Mouse (Mus musculus) MEL (cell line): ENCODE data around the gene Rhobtb3. TPM values are rescaled to one million over a fixed set of nuclear protein-coding genes. Genes with fewer than 3 reads are reported as not detected.

Source experiments
- DNase-seq: peaks from one replicate; pipeline ENCODE4 v3.0.0; 2011; ENCODE audit warnings: low read depth, low spot score
- H3K27ac ChIP-seq: 2 replicates; pipeline ENCODE4 v1.5.1; 2012; ENCODE audit warnings: low read depth, mild to moderate bottlenecking, control low read depth, low read length, moderate library complexity; ENCODE audit not compliant: control insufficient read depth
- H3K27me3 ChIP-seq, 2 experiments: fragments of 150-350 bp in 1 of 2; sonication (generic) in 1 of 2; 2 replicates each; pipeline ENCODE4 v1.6.1; 2012; ENCODE audit warnings: low read length in 2 of 2, mild to moderate bottlenecking in 2 of 2, improper control_type of control experiment in 1 of 2, moderate library complexity in 1 of 2; ENCODE audit not compliant: insufficient read depth in 2 of 2, control insufficient read depth in 1 of 2
- H3K36me3 ChIP-seq, 2 experiments: 2 replicates each; pipeline ENCODE4 v1.6.1; 2012 to 2014; ENCODE audit warnings: low read length in 2 of 2, improper control_type of control experiment in 1 of 2, inconsistent platforms in 1 of 2, mild to moderate bottlenecking in 1 of 2; ENCODE audit not compliant: insufficient read depth in 2 of 2, control insufficient read depth in 1 of 2
- H3K4me1 ChIP-seq, 2 experiments: fragments of 150-350 bp in 1 of 2; sonication (generic) in 1 of 2; 2 replicates each; pipeline ENCODE4 v1.6.1; 2012; ENCODE audit warnings: low read length in 2 of 2, improper control_type of control experiment in 1 of 2, mild to moderate bottlenecking in 1 of 2; ENCODE audit not compliant: insufficient read depth in 2 of 2, control insufficient read depth in 1 of 2
- H3K4me3 ChIP-seq, 2 experiments: fragments of 150-350 bp in 1 of 2; sonication (generic) in 1 of 2; 2 replicates each; pipeline ENCODE4 v1.5.1; 2012; ENCODE audit warnings: low read depth in 2 of 2, low read length in 2 of 2, mild to moderate bottlenecking in 2 of 2, moderate library complexity in 2 of 2, control low read depth in 1 of 2, improper control_type of control experiment in 1 of 2; ENCODE audit not compliant: control insufficient read depth in 1 of 2, insufficient read depth in 1 of 2
- H3K79me2 ChIP-seq: 2 replicates; pipeline ENCODE4 v1.6.1; 2012; ENCODE audit warnings: mild to moderate bottlenecking, low read length, moderate library complexity; ENCODE audit not compliant: control insufficient read depth, poor library complexity, insufficient read depth
- H3K9ac ChIP-seq: 2 replicates; pipeline ENCODE4 v1.6.1; 2012; ENCODE audit warnings: low read depth, mild to moderate bottlenecking, control low read depth, low read length, moderate library complexity; ENCODE audit not compliant: control insufficient read depth, poor library complexity, severe bottlenecking
- H3K9me3 ChIP-seq: fragments of 150-350 bp; sonication (generic); replicated peaks from 2 replicates; pipeline ENCODE4 v1.6.1; 2012; ENCODE audit warnings: mild to moderate bottlenecking, low read length, improper control_type of control experiment, moderate library complexity; ENCODE audit not compliant: insufficient read depth
- BHLHE40 ChIP-seq: IDR thresholded peaks from 2 replicates; pipeline ENCODE4 v1.6.1; 2012; ENCODE audit warnings: low read depth, mild to moderate bottlenecking, inconsistent platforms, low read length, improper control_type of control experiment, borderline replicate concordance
- CHD1 ChIP-seq: IDR thresholded peaks from 2 replicates; pipeline ENCODE4 v1.6.1; 2012; ENCODE audit warnings: low read depth, mild to moderate bottlenecking, inconsistent platforms, low read length, improper control_type of control experiment
- CTCF ChIP-seq, 3 experiments: IDR thresholded peaks in 2 of 3; conservative IDR thresholded peaks in 1 of 3; 2 replicates each; pipeline ENCODE4 v1.5.1; 2011 to 2012; ENCODE audit warnings: low read length in 3 of 3, low read depth in 2 of 3, mild to moderate bottlenecking in 2 of 3, improper control_type of control experiment in 1 of 3, inconsistent platforms in 1 of 3, mixed read lengths in 1 of 3, moderate library complexity in 1 of 3; ENCODE audit not compliant: control insufficient read depth in 1 of 3, insufficient read depth in 1 of 3, poor library complexity in 1 of 3, severe bottlenecking in 1 of 3
- EP300 ChIP-seq, 2 experiments: IDR thresholded peaks; 2 replicates each; pipeline ENCODE4 v1.6.1; 2011; ENCODE audit warnings: improper control_type of control experiment in 2 of 2, low read length in 2 of 2, low read depth in 1 of 2, mild to moderate bottlenecking in 1 of 2
- ETS1 ChIP-seq: IDR thresholded peaks from 2 replicates; pipeline ENCODE4 v1.6.1; 2012; ENCODE audit warnings: low read depth, mild to moderate bottlenecking, inconsistent platforms, low read length, improper control_type of control experiment, moderate library complexity
- GABPA ChIP-seq: IDR thresholded peaks from 2 replicates; pipeline ENCODE4 v1.6.1; 2012; ENCODE audit warnings: low read depth, mild to moderate bottlenecking, inconsistent platforms, low read length, improper control_type of control experiment, moderate library complexity
- GATA1 ChIP-seq: IDR thresholded peaks from 2 replicates; pipeline ENCODE4 v1.6.1; 2011; ENCODE audit warnings: low read depth, low read length, improper control_type of control experiment
- HCFC1 ChIP-seq: IDR thresholded peaks from 2 replicates; pipeline ENCODE4 v1.6.1; 2012; ENCODE audit warnings: low read depth, mild to moderate bottlenecking, inconsistent platforms, low read length, improper control_type of control experiment, moderate library complexity
- MAFK ChIP-seq: IDR thresholded peaks from 2 replicates; pipeline ENCODE4 v1.6.1; 2011; ENCODE audit warnings: low read depth, mild to moderate bottlenecking, low read length, improper control_type of control experiment, borderline replicate concordance
- MAZ ChIP-seq: IDR thresholded peaks from 2 replicates; pipeline ENCODE4 v1.6.1; 2012; ENCODE audit warnings: low read depth, mild to moderate bottlenecking, inconsistent platforms, low read length, improper control_type of control experiment
- MEF2A ChIP-seq: IDR thresholded peaks from 2 replicates; pipeline ENCODE4 v1.6.1; 2014; ENCODE audit warnings: low read depth, mild to moderate bottlenecking, inconsistent platforms, low read length, improper control_type of control experiment; ENCODE audit not compliant: poor library complexity, insufficient replicate concordance, severe bottlenecking; ENCODE audit errors: extremely low read depth
- MXI1 ChIP-seq: IDR thresholded peaks from 2 replicates; pipeline ENCODE4 v1.6.1; 2011; ENCODE audit warnings: mild to moderate bottlenecking, low read depth, low read length, improper control_type of control experiment
- MYB ChIP-seq: IDR thresholded peaks from 2 replicates; pipeline ENCODE4 v1.6.1; 2011; ENCODE audit warnings: mild to moderate bottlenecking, low read depth, low read length, improper control_type of control experiment
- NELFE ChIP-seq: IDR thresholded peaks from 2 replicates; pipeline ENCODE4 v1.6.1; 2011; ENCODE audit warnings: low read depth, low read length, improper control_type of control experiment
- POLR2A ChIP-seq, 2 experiments: IDR thresholded peaks; 2 replicates each; pipeline ENCODE4 v1.6.1; 2011 to 2012; ENCODE audit warnings: low read length in 2 of 2, mild to moderate bottlenecking in 2 of 2, control low read depth in 1 of 2, improper control_type of control experiment in 1 of 2, low read depth in 1 of 2, moderate library complexity in 1 of 2; ENCODE audit not compliant: control insufficient read depth in 1 of 2, insufficient read depth in 1 of 2, poor library complexity in 1 of 2
- POLR2AphosphoS5 ChIP-seq: IDR thresholded peaks from 2 replicates; pipeline ENCODE4 v1.6.1; 2012; ENCODE audit warnings: low read depth, borderline replicate concordance, mild to moderate bottlenecking, inconsistent platforms, low read length, moderate library complexity, mixed read lengths
- RAD21 ChIP-seq: IDR thresholded peaks from 2 replicates; pipeline ENCODE4 v1.6.1; 2011; ENCODE audit warnings: mild to moderate bottlenecking, low read depth, low read length, improper control_type of control experiment
- RCOR1 ChIP-seq: IDR thresholded peaks from 2 replicates; pipeline ENCODE4 v1.6.1; 2012; ENCODE audit warnings: low read depth, mild to moderate bottlenecking, inconsistent platforms, low read length, improper control_type of control experiment
- SIN3A ChIP-seq: IDR thresholded peaks from 2 replicates; pipeline ENCODE4 v1.6.1; 2012; ENCODE audit warnings: low read length, improper control_type of control experiment, inconsistent platforms
- TCF12 ChIP-seq: IDR thresholded peaks from 2 replicates; pipeline ENCODE4 v1.6.1; 2014; ENCODE audit warnings: low read depth, mild to moderate bottlenecking, inconsistent platforms, low read length, improper control_type of control experiment, moderate library complexity
- UBTF ChIP-seq: IDR thresholded peaks from 2 replicates; pipeline ENCODE4 v1.6.1; 2012; ENCODE audit warnings: low read depth, mild to moderate bottlenecking, inconsistent platforms, low read length, improper control_type of control experiment, moderate library complexity, borderline replicate concordance; ENCODE audit not compliant: insufficient read depth
- ZC3H11A ChIP-seq: IDR thresholded peaks from 2 replicates; pipeline ENCODE4 v1.6.1; 2012; ENCODE audit warnings: low read depth, mild to moderate bottlenecking, inconsistent platforms, low read length, improper control_type of control experiment
- ZKSCAN1 ChIP-seq: IDR thresholded peaks from 2 replicates; pipeline ENCODE4 v1.6.1; 2012; ENCODE audit warnings: low read depth, mild to moderate bottlenecking, inconsistent platforms, low read length, improper control_type of control experiment, moderate library complexity
- ZMIZ1 ChIP-seq: IDR thresholded peaks from 2 replicates; pipeline ENCODE4 v1.6.1; 2012; ENCODE audit warnings: low read depth, mild to moderate bottlenecking, inconsistent platforms, low read length, improper control_type of control experiment, moderate library complexity
- ZNF384 ChIP-seq: IDR thresholded peaks from 2 replicates; pipeline ENCODE4 v1.6.1; 2012; ENCODE audit warnings: low read depth, mild to moderate bottlenecking, inconsistent platforms, low read length, improper control_type of control experiment
- polyA plus RNA-seq, 2 experiments: library from polyadenylated mRNA; stranded (reverse) in 1 of 2; unstranded in 1 of 2; fragments of >175 nt in 1 of 2; fragments of >200 nt in 1 of 2; gene quantifications; 2 replicates each; pipeline versions ENCODE4 v1.2.1 to v1.2.4; 2012; ENCODE audit warnings: low replicate concordance in 2 of 2, low read depth in 1 of 2; ENCODE audit not compliant: insufficient read length in 2 of 2, insufficient read depth in 1 of 2, missing spikeins in 1 of 2
- total RNA-seq: library from RNA; depleted of rRNA; stranded (reverse); fragments of 300-350 nt; gene quantifications from 2 replicates; pipeline ENCODE4 v1.2.3, GENCODE M21; 2012

Rhobtb3 gene
- total and polyA plus RNA-seq, 3 experiments: not detected

DNA sequence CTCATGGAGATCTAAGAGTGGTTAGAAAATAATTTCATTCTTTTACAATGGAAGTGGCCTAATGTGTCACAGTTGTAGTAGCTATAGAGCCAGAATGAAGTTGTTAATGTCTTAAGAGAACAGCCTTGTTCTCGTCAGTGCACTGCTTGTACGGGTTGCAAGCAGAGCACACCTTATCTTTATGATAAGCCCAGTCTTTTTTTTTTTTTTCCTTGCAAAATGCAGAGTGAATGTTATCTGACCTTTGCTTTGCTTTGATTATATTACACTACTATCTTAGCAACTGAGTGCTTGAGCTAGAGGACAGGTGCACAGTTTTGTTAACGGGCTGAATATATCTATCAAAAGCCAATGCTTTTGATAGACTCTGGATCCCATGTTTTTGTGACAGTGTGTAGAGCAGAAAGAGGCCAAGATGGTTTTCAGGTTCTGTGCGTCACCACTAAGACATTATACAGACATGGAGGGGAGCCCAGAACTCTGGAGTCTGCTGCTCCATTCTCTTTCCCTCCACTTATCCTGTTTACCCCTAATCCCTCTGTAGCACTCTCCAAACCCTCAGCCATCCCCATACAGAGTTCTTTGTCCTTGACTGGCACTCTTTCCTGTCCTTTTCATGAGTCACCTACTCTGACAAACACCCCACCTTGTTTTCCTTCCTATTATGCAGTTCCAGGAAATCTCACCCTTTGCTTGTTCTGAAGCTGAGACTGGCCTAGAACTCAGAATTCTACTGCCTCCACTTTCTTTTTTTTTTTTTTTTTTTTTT lies 68.9 kb downstream of the Rhobtb3 start (continued):
- TF ChIP-seq MAZ (no peak), GATA1 (peak; percentile 72), ZNF384 (peak; percentile 93), MEF2A (no peak), TCF12 (peak; percentile 64; the same call in 1 of the 2 replicates), MYB (no peak), SIN3A (no peak), HCFC1 (no peak), GABPA (no peak), ZKSCAN1 (no peak), CTCF (IDR thresholded peaks at IDR 0.05 in 2 of 3, conservative IDR thresholded peaks at IDR 0.05 in 1 of 3; ENCODE audit: control insufficient read depth in 1 of 3, insufficient read depth in 1 of 3, low read depth in 2 of 3, low read length in 3 of 3, poor library complexity in 1 of 3, severe bottlenecking in 1 of 3) (no peak), MAFK (no peak), EP300 (IDR thresholded peaks at IDR 0.05; ENCODE audit: low read depth in 1 of 2, low read length in 2 of 2) (peak; percentile 45 to 50; a peak in 3 of 4 replicates), ZC3H11A (no peak), ZMIZ1 (no peak), MXI1 (no peak)

DNA sequence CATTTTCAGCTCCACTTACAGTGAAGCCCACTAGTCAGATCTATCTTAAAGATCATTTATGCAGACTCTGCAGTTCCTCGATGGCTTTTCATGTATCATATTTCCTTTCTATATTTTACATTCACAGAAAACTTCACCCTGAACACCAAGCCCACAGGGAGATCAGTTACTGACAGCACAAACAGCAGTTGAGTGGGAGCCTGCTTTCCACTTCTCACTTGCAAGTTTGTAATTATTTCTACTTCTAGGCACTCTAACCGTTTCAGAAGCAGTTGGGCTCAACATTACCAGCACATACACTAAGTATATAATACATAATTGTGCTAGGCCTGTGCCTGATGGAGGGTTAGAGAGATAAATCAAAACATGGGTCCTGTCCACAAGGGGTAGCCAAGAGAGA lies 75.8 kb downstream of the Rhobtb3 start:
- Histone ChIP-seq H3K36me3 (peaks cover 0 to 17% of the 10 kb centered on the region in 2 experiments; a peak in 2 of 4 replicates), H3K4me1 (peaks cover 6 to 17% of the 10 kb centered on the region in 2 experiments), H3K9me3 (no peaks in the 10 kb centered on the region), H3K27me3 (no peaks in the 10 kb centered on the region), H3K79me2 (no peaks in the 10 kb centered on the region), H3K9ac (no peak overlapping the region), H3K27ac (no peak overlapping the region), H3K4me3 (no peak overlapping the region)
- no peak for DNase-seq
- no peak for TF ChIP-seq RAD21
- TF ChIP-seq UBTF: no peak
- TF ChIP-seq EP300 (IDR thresholded peaks at IDR 0.05; ENCODE audit: low read depth in 1 of 2, low read length in 2 of 2): no peak
- no peak for TF ChIP-seq POLR2A (IDR thresholded peaks at IDR 0.05; ENCODE audit: control insufficient read depth in 1 of 2, insufficient read depth in 1 of 2, low read depth in 1 of 2, low read length in 2 of 2, poor library complexity in 1 of 2)
- no peak for TF ChIP-seq ZMIZ1
- TF ChIP-seq GABPA: no peak
- TF ChIP-seq POLR2AphosphoS5: no peak
- TF ChIP-seq NELFE: no peak
- TF ChIP-seq BHLHE40: no peak
- TF ChIP-seq CHD1: no peak
- no peak for TF ChIP-seq MAZ
- no peak for TF ChIP-seq ETS1
- no peak for TF ChIP-seq MEF2A
- no peak for TF ChIP-seq HCFC1
- TF ChIP-seq RCOR1: no peak
- TF ChIP-seq TCF12: no peak
